Mouse (Mus musculus): ENCODE measurements around the gene Gpc5.
"Not testable (repeated sequence)": the region's sequence is repeated elsewhere in the genome, so short reads cannot be mapped to it uniquely, and the experiment has no call there.

Gene Gpc5

GRCm38 (mm10) chr14:115092081-115092480 lies at the start of gene Gpc5:
TSS of gene Gpc5 (plus strand) at chr14:115092215.
- peak; percentile 89 for DNase-seq (ENCODE audit: low read depth)

DNA sequence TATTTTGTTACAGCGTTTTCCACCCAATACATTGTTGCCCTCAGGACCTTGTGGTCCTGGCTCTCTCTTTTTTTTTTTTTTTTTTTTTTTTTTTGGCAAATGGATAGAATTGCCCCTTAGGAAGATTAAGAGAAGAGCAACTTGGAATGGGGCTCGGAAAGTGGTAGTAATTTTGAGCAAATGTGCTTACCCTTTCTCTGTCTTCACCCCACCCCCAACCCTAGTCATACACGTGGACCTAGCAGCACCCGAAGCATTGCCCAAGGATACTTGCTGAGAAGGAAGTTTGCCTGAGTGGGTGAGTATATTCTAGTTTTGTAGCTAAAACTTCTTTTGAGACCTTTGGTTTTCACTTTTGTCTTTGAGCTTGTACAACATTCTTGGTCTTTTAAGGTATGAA lies 49.4 kb upstream of the Gpc5 start:
- peak; percentile 26 for DNase-seq (ENCODE audit: low read depth)

- DNase-seq (ENCODE audit: low read depth) = no peak
These were observed 48.0 kb upstream of the Gpc5 start for GRCm38 (mm10) chr14:115044016-115044415.

DNA sequence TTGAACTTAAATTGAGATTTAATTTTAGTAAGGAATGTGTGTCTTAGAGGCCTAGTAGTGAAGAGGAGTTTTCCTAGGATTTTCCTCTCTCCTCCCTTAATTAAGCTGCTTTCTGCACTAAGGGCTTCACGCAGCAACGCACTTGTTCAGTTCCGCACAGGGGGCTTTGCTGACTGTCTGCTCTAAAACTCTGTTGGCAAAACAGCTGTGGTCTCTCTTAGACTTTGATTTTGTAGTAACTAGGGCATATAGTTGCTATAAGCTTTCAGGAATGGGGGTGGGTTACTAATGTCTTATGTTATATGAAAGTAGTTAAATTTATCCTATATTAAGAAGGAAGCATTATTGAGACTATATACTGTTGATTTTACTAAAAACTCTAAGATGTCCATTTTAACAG lies 46.3 kb upstream of the Gpc5 start:
- no peak for DNase-seq (ENCODE audit: low read depth)

DNA sequence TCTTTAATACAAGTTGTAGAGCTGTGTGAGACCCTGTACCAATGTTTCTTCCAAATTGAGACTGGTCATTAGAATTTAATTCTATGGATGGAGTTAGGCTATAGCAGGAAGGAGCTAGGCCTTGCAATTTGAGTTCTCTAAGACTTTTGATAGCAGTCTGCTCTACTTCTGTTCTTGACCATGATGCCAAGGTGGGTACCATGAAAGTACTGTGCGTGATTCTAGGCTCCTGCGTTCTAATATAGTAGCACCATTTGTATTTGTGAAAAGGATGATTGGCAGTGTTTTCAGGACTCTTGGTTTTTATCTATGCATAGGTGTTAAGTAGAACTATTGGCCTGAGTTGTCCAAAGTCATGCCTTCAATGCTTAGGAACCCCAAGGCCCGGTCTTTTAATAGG lies 44.7 kb upstream of the Gpc5 start:
- DNase-seq (ENCODE audit: low read depth) = no peak

DNA sequence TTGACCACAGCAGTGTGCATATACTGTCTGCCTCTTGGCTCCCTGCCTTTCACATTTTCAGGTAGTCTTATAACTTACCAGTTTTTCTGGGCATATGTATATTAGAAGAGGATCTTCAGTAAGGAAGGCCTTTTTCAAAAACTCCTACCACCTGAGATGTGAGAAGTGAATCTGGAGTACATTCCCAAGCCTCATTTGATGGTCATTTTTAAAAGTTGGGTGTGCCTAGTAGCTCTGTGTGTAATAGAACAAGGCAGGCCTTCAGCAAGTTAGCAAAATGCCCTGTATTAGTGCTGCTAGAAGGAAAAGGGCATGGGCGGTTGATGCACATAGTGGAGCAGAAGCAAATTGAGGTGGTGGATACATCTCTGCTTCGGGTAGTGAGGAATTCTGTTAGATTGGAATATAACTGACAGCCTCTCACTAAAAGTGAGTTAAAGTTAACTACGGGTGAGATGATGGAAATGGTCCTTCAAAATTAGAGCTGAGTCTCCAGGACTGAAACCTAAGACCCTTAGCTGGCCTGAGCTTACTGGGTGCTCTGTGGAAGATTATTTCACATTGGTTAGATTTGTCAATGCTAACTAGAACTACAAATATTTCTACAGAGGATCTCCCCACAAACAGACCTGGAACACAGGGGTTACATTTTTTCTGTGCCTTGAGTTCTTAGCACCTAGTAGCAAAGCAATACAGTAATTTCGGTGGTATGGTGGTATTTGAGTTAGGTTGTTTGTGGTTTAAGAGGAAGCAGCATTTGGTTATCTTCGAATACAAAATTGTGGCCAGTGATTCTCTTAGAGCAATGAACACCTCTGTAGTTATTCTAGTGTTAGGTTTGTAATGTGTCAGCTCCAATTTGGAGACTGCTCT lies 43.8 kb upstream of the Gpc5 start:
- no peak for DNase-seq (ENCODE audit: low read depth)

GRCm38 (mm10) chr14:115048863-115049566 lies 43.0 kb upstream of the Gpc5 start:
- DNase-seq (ENCODE audit: low read depth) = no peak

DNA sequence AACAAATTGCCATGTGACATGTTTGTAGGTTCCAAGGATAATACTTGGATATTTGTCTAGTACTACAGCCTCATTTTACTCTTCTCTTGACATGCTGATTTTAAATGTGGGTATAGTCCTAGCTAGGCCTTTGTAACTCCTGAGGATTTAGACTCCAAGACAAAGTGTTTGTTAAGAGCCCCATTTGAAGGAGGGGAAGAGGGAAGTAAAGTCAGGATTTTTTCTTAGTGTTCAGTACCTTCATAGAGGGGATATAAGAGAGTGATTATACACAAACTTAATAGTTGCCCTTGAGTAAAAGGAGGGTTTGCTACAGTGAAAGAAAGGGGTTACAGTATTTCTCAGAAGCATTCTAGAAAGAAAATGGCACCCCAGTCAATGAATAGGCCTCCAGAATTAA lies 42.2 kb upstream of the Gpc5 start:
- DNase-seq (ENCODE audit: low read depth) = no peak

DNA sequence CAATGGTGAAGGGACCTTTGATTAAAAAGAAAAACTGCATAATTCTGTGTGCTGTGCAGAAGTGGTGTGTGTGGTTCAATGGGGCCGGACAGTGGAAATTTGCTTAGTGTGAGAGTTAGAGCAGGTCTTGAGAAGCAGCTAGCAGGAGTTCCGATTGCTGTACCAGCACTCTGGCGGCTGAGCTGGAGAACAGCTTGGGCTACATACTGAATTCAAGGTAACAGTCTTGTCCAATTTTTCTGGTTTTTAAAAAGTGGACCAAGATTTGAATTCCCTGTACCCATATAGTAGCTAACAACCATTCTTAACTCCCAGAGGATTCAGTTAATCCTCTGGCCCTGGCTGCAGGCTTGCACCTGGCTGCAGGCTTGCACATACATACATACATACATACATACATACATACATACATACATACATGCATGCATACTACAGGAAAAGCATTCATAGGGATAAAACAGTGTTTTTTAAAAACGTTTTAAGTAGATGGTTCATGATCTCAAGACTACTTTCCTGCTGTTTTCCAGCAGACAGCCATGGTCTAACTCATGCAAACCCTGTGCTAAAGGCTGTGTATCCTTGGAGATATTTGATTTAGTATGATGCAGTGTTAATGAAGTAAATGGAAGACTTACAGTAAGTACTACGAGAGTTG lies 40.8 kb upstream of the Gpc5 start:
- no peak for DNase-seq (ENCODE audit: low read depth)

- no peak for DNase-seq (ENCODE audit: low read depth)
These were observed 39.6 kb upstream of the Gpc5 start for GRCm38 (mm10) chr14:115052371-115052770.

GRCm38 (mm10) chr14:115054252-115054651 lies 37.8 kb upstream of the Gpc5 start:
- no peak for DNase-seq (ENCODE audit: low read depth)

DNA sequence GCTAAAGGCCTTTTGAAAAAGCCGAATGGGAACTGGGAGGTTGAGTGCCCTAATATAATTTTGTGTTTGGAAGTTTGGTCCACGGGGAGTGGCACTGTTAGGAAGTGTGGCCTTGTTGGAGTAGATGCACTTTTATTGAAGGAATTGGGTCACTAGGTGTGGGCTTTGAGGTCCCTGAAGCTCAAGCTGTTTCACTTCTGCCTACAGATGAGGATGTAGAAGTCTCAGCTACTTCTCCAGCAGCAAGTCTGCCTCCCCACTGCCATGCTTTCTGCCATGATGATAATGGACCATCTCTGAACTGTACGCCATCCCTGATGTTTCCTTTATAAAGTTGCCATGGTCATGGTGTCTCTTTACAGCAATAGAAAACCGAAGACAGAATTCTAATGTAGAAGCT lies 34.5 kb upstream of the Gpc5 start:
- no peak for DNase-seq (ENCODE audit: low read depth)

DNA sequence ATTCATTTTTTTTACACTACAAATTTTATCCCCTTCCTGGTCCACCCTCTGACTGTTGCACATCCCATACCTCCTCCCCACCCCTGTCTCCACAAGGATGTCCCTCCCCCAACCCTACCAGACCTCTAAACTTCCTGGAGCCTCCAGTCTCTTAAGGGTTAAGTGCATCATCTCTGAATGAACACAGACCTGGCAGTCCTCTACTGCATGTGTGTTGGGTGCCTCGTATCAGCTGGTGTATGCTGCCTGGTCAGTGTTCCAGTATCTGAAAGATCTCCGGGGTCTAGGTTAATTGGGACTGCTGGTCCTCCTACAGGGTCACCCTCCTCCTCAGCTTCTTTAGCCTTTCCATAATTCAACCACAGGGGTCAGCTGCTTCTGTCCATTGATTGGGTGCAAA lies 25.9 kb upstream of the Gpc5 start:
- not testable (repeated sequence) for DNase-seq (ENCODE audit: low read depth)

- no peak for DNase-seq (ENCODE audit: low read depth)
These were observed 21.5 kb upstream of the Gpc5 start for GRCm38 (mm10) chr14:115070534-115070933.

DNA sequence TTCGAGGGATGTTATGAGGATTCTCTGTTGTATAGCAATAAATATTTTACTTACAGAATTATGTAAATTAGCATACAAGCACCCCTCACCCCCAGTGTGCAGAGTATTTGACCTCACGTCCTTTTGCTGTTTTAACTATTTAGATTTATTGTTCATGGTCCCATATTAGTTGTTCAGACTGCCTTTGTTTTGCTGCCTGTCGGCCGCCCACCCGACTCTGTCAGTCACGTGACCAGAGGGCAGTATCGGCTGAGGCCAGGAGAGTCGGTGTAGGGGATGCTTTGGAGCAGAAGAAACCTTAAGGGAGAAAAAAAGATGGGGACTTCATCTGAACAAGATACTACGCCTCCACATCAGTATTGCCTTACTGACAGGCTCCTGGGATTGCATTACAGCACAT lies 14.7 kb upstream of the Gpc5 start:
- no peak for DNase-seq (ENCODE audit: low read depth)

DNA sequence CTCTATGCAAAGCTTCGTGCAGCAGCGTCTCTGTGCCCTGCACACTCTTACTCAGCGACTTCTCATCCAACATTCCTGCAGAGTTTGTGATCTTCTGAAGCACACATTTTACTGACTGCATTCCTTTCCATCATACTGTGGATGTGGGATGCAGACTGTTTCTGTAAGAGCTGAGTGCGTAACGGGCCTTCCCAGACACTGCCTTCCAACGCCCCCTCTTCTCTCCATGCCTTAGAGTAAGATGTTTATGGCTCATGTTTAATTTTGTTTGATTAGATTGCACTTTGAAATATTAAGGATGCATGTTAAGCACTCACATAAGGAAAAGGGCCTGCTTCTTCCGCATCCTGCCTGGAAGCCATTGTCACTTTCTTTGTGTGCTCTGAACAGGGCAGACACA lies 14.0 kb upstream of the Gpc5 start:
- DNase-seq (ENCODE audit: low read depth) = no peak

- DNase-seq (ENCODE audit: low read depth) = no peak
These were observed 10.1 kb upstream of the Gpc5 start for GRCm38 (mm10) chr14:115081728-115082502.

DNA sequence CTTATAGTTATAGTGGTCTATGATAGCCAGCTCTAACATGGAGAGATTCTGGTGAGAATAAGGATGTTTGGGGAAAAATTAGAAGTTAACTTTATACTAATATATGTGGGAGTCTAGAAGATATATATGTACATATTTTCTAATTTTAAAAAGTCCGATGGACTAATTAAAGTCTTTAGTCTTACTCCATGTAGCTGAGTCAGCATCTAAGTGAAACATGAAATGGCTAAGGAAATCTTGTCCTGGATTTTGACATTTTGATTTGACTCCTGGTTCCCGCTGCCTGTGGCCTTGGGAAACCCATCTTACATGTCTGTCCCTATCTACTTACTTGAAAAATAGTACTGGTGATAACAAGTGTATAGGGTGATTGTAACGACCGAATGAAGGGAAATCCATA lies 1.5 kb upstream of the Gpc5 start:
- DNase-seq (ENCODE audit: low read depth) = no peak

DNA sequence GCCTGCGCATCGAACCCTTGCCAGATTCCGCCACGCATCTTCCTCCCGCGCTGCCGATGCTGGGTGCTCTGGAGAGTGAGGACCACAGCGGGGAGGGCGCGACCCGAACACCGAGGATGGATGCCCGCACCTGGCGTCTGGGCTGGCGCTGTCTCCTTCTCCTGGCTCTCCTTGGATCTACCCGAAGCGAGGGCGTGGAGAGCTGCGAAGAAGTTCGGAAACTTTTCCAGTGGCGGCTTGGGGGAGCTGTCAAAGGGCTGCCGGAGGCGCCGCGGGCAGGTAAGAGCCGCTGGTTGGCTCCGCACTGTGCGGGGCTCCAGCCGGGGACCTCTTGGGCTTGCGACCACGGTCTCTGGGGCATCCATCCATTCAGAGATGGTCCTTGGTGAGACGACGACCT lies 495 bp downstream of the Gpc5 start:
- DNase-seq (ENCODE audit: low read depth) = no peak

GRCm38 (mm10) chr14:115092952-115093351 lies 937 bp downstream of the Gpc5 start:
- DNase-seq (ENCODE audit: low read depth) = peak; percentile 12

- DNase-seq (ENCODE audit: low read depth) = no peak
These were observed 8.7 kb downstream of the Gpc5 start for GRCm38 (mm10) chr14:115100617-115101299.

GRCm38 (mm10) chr14:115106326-115106725 lies 14.3 kb downstream of the Gpc5 start:
- no peak for DNase-seq (ENCODE audit: low read depth)

All from naive thymus-derived CD4-positive, alpha-beta T cell, adult 2 months (primary cell).